Mouse (Mus musculus): ENCODE measurements around the gene Tdrd12. TPM values are rescaled to one million over a fixed set of nuclear protein-coding genes. Genes with fewer than 3 reads are reported as not detected.

The Tdrd12 gene
- polyA plus RNA-seq, 1 experiment, result 24.1 TPM

DNA sequence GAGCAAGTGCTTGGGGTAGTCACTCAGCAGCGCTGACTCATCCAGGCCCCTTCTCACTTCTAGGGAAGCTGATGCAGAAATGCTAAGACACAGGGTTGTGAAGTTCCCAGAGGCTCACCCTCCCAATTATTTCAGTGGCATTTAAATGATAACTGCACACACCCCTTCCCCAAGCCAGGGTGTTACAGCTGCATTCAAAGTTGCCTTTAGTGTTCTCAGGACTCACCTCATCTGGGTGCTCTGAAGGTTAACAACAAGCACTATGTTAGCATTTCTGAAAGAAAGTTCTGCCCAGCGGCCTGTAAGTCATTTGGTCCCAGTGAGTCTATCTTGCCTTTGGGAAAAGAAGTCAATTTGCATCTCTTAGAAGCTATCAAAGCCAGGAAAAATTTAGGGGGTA lies 69.7 kb downstream of the Tdrd12 start:
- no peak overlapping the region for H3K4me3 ChIP-seq (ENCODE audit: control insufficient read depth, low read depth, low read length)
- no peak overlapping the region for H3K27ac ChIP-seq (ENCODE audit: control insufficient read depth, insufficient read depth, low read depth, low read length)
- H3K36me3 ChIP-seq (ENCODE audit: control insufficient read depth, insufficient read depth, low read length), result peaks cover 2% of the 10 kb centered on the region; the same call in 1 of the 2 replicates
- TF ChIP-seq CTCF (IDR thresholded peaks at IDR 0.05; ENCODE audit: control insufficient read depth, insufficient read depth, insufficient replicate concordance, low read depth, low read length) (no peak), POLR2A (IDR thresholded peaks at IDR 0.05; ENCODE audit: control insufficient read depth, low read depth, low read length) (no peak)
- no peaks in the 10 kb centered on the region for H3K4me1 ChIP-seq (ENCODE audit: control insufficient read depth, insufficient read depth, low read length)
- no peaks in the 10 kb centered on the region for H3K27me3 ChIP-seq (ENCODE audit: control insufficient read depth, insufficient read depth, low read length)

- Histone ChIP-seq H3K4me1 (ENCODE audit: control insufficient read depth, insufficient read depth, low read length) (no peaks in the 10 kb centered on the region), H3K36me3 (ENCODE audit: control insufficient read depth, insufficient read depth, low read length) (peaks cover 2% of the 10 kb centered on the region; the same call in 1 of the 2 replicates), H3K27ac (ENCODE audit: control insufficient read depth, insufficient read depth, low read depth, low read length) (no peak overlapping the region), H3K27me3 (ENCODE audit: control insufficient read depth, insufficient read depth, low read length) (no peaks in the 10 kb centered on the region), H3K4me3 (ENCODE audit: control insufficient read depth, low read depth, low read length) (no peak overlapping the region)
- no peak for TF ChIP-seq CTCF (IDR thresholded peaks at IDR 0.05; ENCODE audit: control insufficient read depth, insufficient read depth, insufficient replicate concordance, low read depth, low read length)
- TF ChIP-seq POLR2A (IDR thresholded peaks at IDR 0.05; ENCODE audit: control insufficient read depth, low read depth, low read length), result no peak
Measured at GRCm38 (mm10) chr7:35465027-35465426, 72.5 kb downstream of the Tdrd12 start.

- TF ChIP-seq CTCF (IDR thresholded peaks at IDR 0.05; ENCODE audit: control insufficient read depth, insufficient read depth, insufficient replicate concordance, low read depth, low read length) (no peak), POLR2A (IDR thresholded peaks at IDR 0.05; ENCODE audit: control insufficient read depth, low read depth, low read length) (no peak)
- no peaks in the 10 kb centered on the region for H3K27me3 ChIP-seq (ENCODE audit: control insufficient read depth, insufficient read depth, low read length)
- H3K4me3 ChIP-seq (ENCODE audit: control insufficient read depth, low read depth, low read length), result no peak overlapping the region
- H3K27ac ChIP-seq (ENCODE audit: control insufficient read depth, insufficient read depth, low read depth, low read length), result no peak overlapping the region
- peaks cover 3% of the 10 kb centered on the region; the same call in 1 of the 2 replicates for H3K4me1 ChIP-seq (ENCODE audit: control insufficient read depth, insufficient read depth, low read length)
- no peaks in the 10 kb centered on the region for H3K36me3 ChIP-seq (ENCODE audit: control insufficient read depth, insufficient read depth, low read length)
Measured at GRCm38 (mm10) chr7:35460971-35461370, 76.6 kb downstream of the Tdrd12 start.

DNA sequence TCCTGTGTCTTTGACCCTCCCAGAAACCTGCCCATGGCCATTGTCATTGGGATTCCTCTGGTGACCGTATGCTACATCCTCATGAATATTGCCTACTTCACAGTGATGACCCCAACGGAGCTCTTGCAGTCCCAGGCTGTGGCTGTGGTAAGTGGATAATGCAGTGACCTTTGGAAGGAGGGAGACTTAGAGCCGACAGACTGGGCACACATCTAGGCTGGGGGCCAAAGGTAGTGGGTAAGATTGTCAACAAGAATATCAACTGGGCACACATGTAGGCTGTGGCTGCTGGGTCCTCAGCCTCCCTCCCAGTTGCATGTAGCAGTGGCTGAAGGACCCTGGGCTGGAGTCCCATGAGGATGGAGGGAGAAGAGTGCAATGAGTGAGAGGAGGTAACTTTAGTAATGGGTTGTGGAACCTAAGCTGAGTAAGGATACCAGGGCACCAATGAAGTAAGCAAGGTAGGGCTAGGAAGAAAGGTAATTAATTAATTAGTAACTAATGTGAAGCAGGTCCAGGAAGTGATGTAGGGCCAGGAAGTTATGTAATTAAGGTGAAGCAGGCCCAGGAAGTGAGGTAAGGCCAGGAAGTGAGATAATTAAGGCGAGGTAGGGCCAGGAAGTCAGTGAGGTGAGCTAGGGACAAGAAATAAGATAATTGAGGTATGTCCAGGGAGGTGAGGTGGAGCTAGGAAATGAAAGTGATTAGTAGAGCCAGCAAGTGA lies 81.3 kb downstream of the Tdrd12 start:
- peaks cover 9% of the 10 kb centered on the region for H3K4me1 ChIP-seq (ENCODE audit: control insufficient read depth, insufficient read depth, low read length)
- TF ChIP-seq CTCF (IDR thresholded peaks at IDR 0.05; ENCODE audit: control insufficient read depth, insufficient read depth, insufficient replicate concordance, low read depth, low read length) (no peak), POLR2A (IDR thresholded peaks at IDR 0.05; ENCODE audit: control insufficient read depth, low read depth, low read length) (peak; percentile 15; the same call in 1 of the 2 replicates)
- no peak overlapping the region for H3K27ac ChIP-seq (ENCODE audit: control insufficient read depth, insufficient read depth, low read depth, low read length)
- H3K4me3 ChIP-seq (ENCODE audit: control insufficient read depth, low read depth, low read length), result no peak overlapping the region
- H3K27me3 ChIP-seq (ENCODE audit: control insufficient read depth, insufficient read depth, low read length), result no peaks in the 10 kb centered on the region
- H3K36me3 ChIP-seq (ENCODE audit: control insufficient read depth, insufficient read depth, low read length), result no peaks in the 10 kb centered on the region

- Histone ChIP-seq H3K27me3 (ENCODE audit: control insufficient read depth, insufficient read depth, low read length) (no peaks in the 10 kb centered on the region), H3K4me3 (ENCODE audit: control insufficient read depth, low read depth, low read length) (no peak overlapping the region), H3K4me1 (ENCODE audit: control insufficient read depth, insufficient read depth, low read length) (peaks cover 5% of the 10 kb centered on the region), H3K36me3 (ENCODE audit: control insufficient read depth, insufficient read depth, low read length) (no peaks in the 10 kb centered on the region), H3K27ac (ENCODE audit: control insufficient read depth, insufficient read depth, low read depth, low read length) (no peak overlapping the region)
- TF ChIP-seq CTCF (IDR thresholded peaks at IDR 0.05; ENCODE audit: control insufficient read depth, insufficient read depth, insufficient replicate concordance, low read depth, low read length) (no peak), POLR2A (IDR thresholded peaks at IDR 0.05; ENCODE audit: control insufficient read depth, low read depth, low read length) (no peak)
Measured at GRCm38 (mm10) chr7:35448867-35449266, 88.7 kb downstream of the Tdrd12 start.

DNA sequence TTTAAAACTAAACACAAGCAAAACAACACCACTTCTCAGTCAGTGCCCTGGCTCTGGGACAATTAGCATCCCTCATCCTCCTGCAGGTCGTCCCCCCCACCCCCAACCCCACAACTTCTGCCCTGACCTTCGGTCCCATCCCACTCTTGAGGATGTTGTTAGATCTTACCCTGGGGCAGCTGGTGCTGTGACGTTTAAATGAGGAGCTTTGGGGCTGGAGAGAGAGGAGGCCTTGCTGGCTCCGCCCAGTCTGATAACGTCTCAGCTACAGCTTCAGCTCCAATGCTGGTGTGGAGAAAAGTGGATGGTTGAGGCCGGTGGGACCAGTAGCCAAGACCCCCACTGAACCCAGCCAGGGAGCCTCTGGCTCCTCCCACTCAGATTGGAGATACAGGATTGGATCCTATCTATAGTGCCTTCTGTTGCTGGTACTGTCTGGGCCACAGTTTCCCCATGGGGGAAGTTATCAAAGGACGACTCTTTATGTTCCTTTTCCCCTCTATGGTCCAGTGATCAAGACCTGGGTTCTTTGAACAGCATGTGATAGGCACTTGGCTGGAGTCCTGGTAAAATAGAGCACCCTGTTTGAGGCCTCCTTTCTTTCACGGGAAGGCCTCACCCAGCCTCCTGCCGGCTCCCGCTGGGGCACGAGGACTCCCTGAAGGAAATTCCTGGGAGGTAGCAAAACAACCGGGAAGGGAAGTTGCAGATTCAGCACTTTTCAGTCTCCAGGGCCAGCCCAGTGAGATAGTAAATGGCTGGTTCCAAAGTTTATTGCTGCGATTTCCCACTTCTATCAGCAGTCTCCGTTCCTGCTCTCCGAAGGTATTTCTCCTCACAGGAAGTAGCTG lies 89.3 kb downstream of the Tdrd12 start, which contains the start of gene Slc7a9:
Slc7a9 (plus strand) TSS at position 801 of the 851 bp plus-strand sequence.
- no peak within 1 kb of the TSS for H3K27ac ChIP-seq (ENCODE audit: control insufficient read depth, insufficient read depth, low read depth, low read length)
- H3K36me3 ChIP-seq (ENCODE audit: control insufficient read depth, insufficient read depth, low read length), result no peaks in the 10 kb centered on the region
- TF ChIP-seq POLR2A (IDR thresholded peaks at IDR 0.05; ENCODE audit: control insufficient read depth, low read depth, low read length), result no peak
- TF ChIP-seq CTCF (IDR thresholded peaks at IDR 0.05; ENCODE audit: control insufficient read depth, insufficient read depth, insufficient replicate concordance, low read depth, low read length), result no peak
- no peaks in the 10 kb centered on the region for H3K27me3 ChIP-seq (ENCODE audit: control insufficient read depth, insufficient read depth, low read length)
- H3K4me3 ChIP-seq (ENCODE audit: control insufficient read depth, low read depth, low read length), result no peak within 1 kb of the TSS
- H3K4me1 ChIP-seq (ENCODE audit: control insufficient read depth, insufficient read depth, low read length), result peaks cover 5% of the 10 kb centered on the region

DNA sequence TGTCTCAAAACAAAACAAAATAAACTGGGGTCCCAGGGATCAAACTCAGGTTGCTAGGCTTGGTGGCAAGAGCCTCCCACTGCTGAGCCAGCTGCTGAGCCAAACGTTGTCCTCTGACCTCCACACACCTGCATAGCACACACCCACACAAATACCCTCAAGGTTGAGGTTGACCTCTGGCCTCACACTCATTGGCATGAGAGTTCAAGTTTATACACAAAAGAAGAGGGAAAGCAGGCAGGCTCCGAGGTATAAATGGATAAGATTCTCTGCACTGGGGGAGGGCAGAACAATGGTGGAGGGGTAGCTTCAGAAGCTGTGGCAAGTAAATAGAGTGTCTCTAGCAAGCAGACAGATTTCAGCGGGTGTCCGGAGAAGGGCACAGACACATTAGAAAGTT lies 90.0 kb downstream of the Tdrd12 start:
- no peak overlapping the region for H3K27ac ChIP-seq (ENCODE audit: control insufficient read depth, insufficient read depth, low read depth, low read length)
- TF ChIP-seq CTCF (IDR thresholded peaks at IDR 0.05; ENCODE audit: control insufficient read depth, insufficient read depth, insufficient replicate concordance, low read depth, low read length) (no peak), POLR2A (IDR thresholded peaks at IDR 0.05; ENCODE audit: control insufficient read depth, low read depth, low read length) (no peak)
- H3K36me3 ChIP-seq (ENCODE audit: control insufficient read depth, insufficient read depth, low read length), result no peaks in the 10 kb centered on the region
- H3K4me3 ChIP-seq (ENCODE audit: control insufficient read depth, low read depth, low read length), result no peak overlapping the region
- peaks cover 5% of the 10 kb centered on the region for H3K4me1 ChIP-seq (ENCODE audit: control insufficient read depth, insufficient read depth, low read length)
- no peaks in the 10 kb centered on the region for H3K27me3 ChIP-seq (ENCODE audit: control insufficient read depth, insufficient read depth, low read length)

Data from testis, adult 2 months (tissue).